In the genomic region with DNA sequence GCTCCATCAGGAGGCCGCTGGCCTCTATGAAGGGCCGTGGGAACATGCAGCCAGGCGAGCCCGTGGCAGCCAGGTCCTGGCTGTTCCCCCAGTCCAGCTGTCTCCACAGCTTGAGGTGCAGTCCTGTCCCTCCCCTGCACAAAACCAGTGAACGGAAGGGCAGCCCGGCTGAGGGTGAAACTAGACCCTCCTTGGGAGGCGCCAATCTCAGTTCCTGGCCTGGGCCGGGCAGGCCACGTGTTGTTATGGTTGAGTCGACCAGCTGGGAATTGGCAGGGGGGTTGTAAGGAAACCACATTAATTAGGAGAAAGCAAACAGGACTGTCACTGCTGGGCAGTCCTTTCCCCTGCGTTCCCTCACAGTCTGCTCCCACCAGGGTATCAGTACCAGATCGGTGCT, we compare ENCODE assay signal across 9 mouse cellular contexts. TPM values are rescaled to one million over a fixed set of nuclear protein-coding genes. Genes with fewer than 3 reads are reported as not detected.
DNase-seq lines count a peak whose midpoint lies in the region; ATAC-seq and TF ChIP-seq lines count a peak whose summit lies in the region.
"Had no signal": no experiment of that assay in that cellular context is flagged by ENCODE, and none has a peak within 500 bp of the region (broad histone marks: within the 10 kb centered on the region; RNA-seq: fewer than 3 reads in every experiment).

No protein-coding gene starts in this region.

- no peak overlapping the region for H3K9ac ChIP-seq in hindbrain, embryonic 15.5 days
- H3K9ac ChIP-seq in lung, postnatal 0 days (replicated peaks; ENCODE audit: low read depth) = no peak overlapping the region

- WGBS in kidney, adult 2 months = 18% methylated on average over 12 of the region's 12 CpGs
- WGBS in hindbrain, embryonic 15.5 days = 42% methylated on average over 12 of the region's 12 CpGs
- 10% methylated on average over 12 of the region's 12 CpGs for WGBS in lung, postnatal 0 days

- TF ChIP-seq CTCF in kidney, adult 2 months (conservative IDR thresholded peaks at IDR 0.05; ENCODE audit: insufficient read depth, insufficient read length, low read depth, low read length) = no peak
- peak; percentile 30; the same call in 1 of the 2 replicates for TF ChIP-seq CTCF in lung, postnatal 0 days (IDR thresholded peaks at IDR 0.05)

- peak; percentile 56; the same call in 1 of the 2 replicates for ATAC-seq in hindbrain, embryonic 15.5 days (ENCODE audit: low FRiP score, low read depth)
- ATAC-seq in lung, postnatal 0 days = peak; percentile 94

- TF ChIP-seq POLR2A in kidney, adult 2 months (IDR thresholded peaks at IDR 0.05; ENCODE audit: low read depth, low read length) = no peak

- no peak overlapping the region for H3K4me3 ChIP-seq in kidney, adult 2 months (ENCODE audit: insufficient read depth, low read depth, low read length)
- H3K4me3 ChIP-seq in hindbrain, embryonic 15.5 days = no peak overlapping the region
- H3K4me3 ChIP-seq in lung, postnatal 0 days (ENCODE audit: low read depth, low read length) = no peak overlapping the region

- no peak overlapping the region for H3K27ac ChIP-seq in kidney, adult 2 months (ENCODE audit: insufficient read depth, low read depth, low read length)
- no peak overlapping the region for H3K27ac ChIP-seq in hindbrain, embryonic 15.5 days (replicated peaks)
- H3K27ac ChIP-seq in lung, postnatal 0 days (ENCODE audit: low read length) = peak overlapping the region; percentile 63

- DNase-seq in kidney, adult 2 months = peak; percentile 46
- DNase-seq in kidney, adult 11 months = no peak
- peak; percentile 67 to 82 for DNase-seq in gastrocnemius, adult 8-10 months (ENCODE audit: low spot score in 2 of 2)
- peak; percentile 82 for DNase-seq in lung, postnatal 0 days (ENCODE audit: low spot score)
- no peak for DNase-seq in thymus, postnatal 4 days
- no peak for DNase-seq in cerebellum, adult 9-10 months
- no peak for DNase-seq in spleen, adult 18-20 months

- TF ChIP-seq EP300 in lung, postnatal 0 days (IDR thresholded peaks at IDR 0.05) = peak; percentile 63

- no peaks in the 10 kb centered on the region for H3K27me3 ChIP-seq in kidney, adult 2 months (replicated peaks; ENCODE audit: control insufficient read depth, insufficient read depth, low read length)
- H3K27me3 ChIP-seq in hindbrain, embryonic 15.5 days = peaks cover 6% of the 10 kb centered on the region; the same call in 1 of the 2 replicates
- H3K27me3 ChIP-seq in lung, postnatal 0 days (replicated peaks; ENCODE audit: insufficient read depth, low read length) = no peaks in the 10 kb centered on the region

- no peaks in the 10 kb centered on the region for H3K4me1 ChIP-seq in kidney, adult 2 months (ENCODE audit: control insufficient read depth, insufficient read depth, low read length)
- no peaks in the 10 kb centered on the region for H3K4me1 ChIP-seq in hindbrain, embryonic 15.5 days (replicated peaks)
- no peaks in the 10 kb centered on the region for H3K4me1 ChIP-seq in lung, postnatal 0 days (ENCODE audit: insufficient read depth, low read depth, low read length)

- H3K4me2 ChIP-seq in hindbrain, embryonic 15.5 days = no peak overlapping the region
- no peak overlapping the region; the same call in 1 of the 2 replicates for H3K4me2 ChIP-seq in lung, postnatal 0 days (replicated peaks; ENCODE audit: low read depth, low read length)

- H3K36me3 ChIP-seq in kidney, adult 2 months (ENCODE audit: control insufficient read depth, insufficient read depth, low read length) = no peaks in the 10 kb centered on the region
- H3K36me3 ChIP-seq in hindbrain, embryonic 15.5 days = no peaks in the 10 kb centered on the region
- H3K36me3 ChIP-seq in lung, postnatal 0 days (ENCODE audit: insufficient read depth, low read length) = no peaks in the 10 kb centered on the region
- H3K36me3 ChIP-seq: G1E had no signal

- no peaks in the 10 kb centered on the region for H3K9me3 ChIP-seq in hindbrain, embryonic 15.5 days
- no peaks in the 10 kb centered on the region for H3K9me3 ChIP-seq in lung, postnatal 0 days (ENCODE audit: low read length)
- H3K9me3 ChIP-seq: G1E had no signal

RNA-seq across cellular contexts. Expression of gene Mrps18a, which starts 6.3 kb away (rescaled TPM):
- polyA plus RNA-seq in kidney, adult 2 months (2012; rRNA removed) = 94.6 and 120 TPM in 2 replicates
- total RNA-seq in gastrocnemius, adult 8-10 months (2022) = 10 to 100 TPM; 78.9 to 93.4 (median 89.2) TPM
- 145 and 154 TPM in 2 replicates for polyA plus RNA-seq in hindbrain, embryonic 15.5 days (2015; fragmentation: Nextera tagmentation; extraction: Ambion mirVana)
- polyA plus RNA-seq in lung, postnatal 0 days (2015; fragmentation: Nextera tagmentation; extraction: Ambion mirVana) = 96.4 and 103 TPM in 2 replicates

RNA-seq across cellular contexts. Expression of gene Rsph9, which starts 39.5 kb away (rescaled TPM):
- 34.8 and 37.2 TPM in 2 replicates for polyA plus RNA-seq in kidney, adult 2 months (2012; rRNA removed)
- total RNA-seq in gastrocnemius, adult 8-10 months (2022) = under 1 TPM in 3 of 4 experiments, not detected in 1; 0.34 to 0.58 (median 0.40) TPM
- polyA plus RNA-seq in hindbrain, embryonic 15.5 days (2015; fragmentation: Nextera tagmentation; extraction: Ambion mirVana) = 50.0 and 50.3 TPM in 2 replicates
- polyA plus RNA-seq in lung, postnatal 0 days (2015; fragmentation: Nextera tagmentation; extraction: Ambion mirVana) = 31.7 and 32.4 TPM in 2 replicates
- total RNA-seq: G1E had no signal
- polyA plus RNA-seq: G1E had no signal

RNA-seq across cellular contexts. Expression of gene Mad2l1bp, which starts 48.9 kb away (rescaled TPM):
- 17.3 and 19.2 TPM in 2 replicates for polyA plus RNA-seq in kidney, adult 2 months (2012; rRNA removed)
- 10 to 100 TPM; 14.1 to 26.9 (median 18.9) TPM for total RNA-seq in gastrocnemius, adult 8-10 months (2022)
- 22.9 and 24.2 TPM in 2 replicates for polyA plus RNA-seq in hindbrain, embryonic 15.5 days (2015; fragmentation: Nextera tagmentation; extraction: Ambion mirVana)
- polyA plus RNA-seq in lung, postnatal 0 days (2015; fragmentation: Nextera tagmentation; extraction: Ambion mirVana) = 43.5 and 44.6 TPM in 2 replicates

RNA-seq across cellular contexts. Expression of gene Gtpbp2, which starts 56.3 kb away (rescaled TPM):
- polyA plus RNA-seq in kidney, adult 2 months (2012; rRNA removed) = 69.7 and 80.4 TPM in 2 replicates
- 10 to 100 TPM; 37.0 to 43.9 (median 40.3) TPM for total RNA-seq in gastrocnemius, adult 8-10 months (2022)
- polyA plus RNA-seq in hindbrain, embryonic 15.5 days (2015; fragmentation: Nextera tagmentation; extraction: Ambion mirVana) = 41.1 and 45.7 TPM in 2 replicates
- polyA plus RNA-seq in lung, postnatal 0 days (2015; fragmentation: Nextera tagmentation; extraction: Ambion mirVana) = 38.8 and 39.5 TPM in 2 replicates

Comparison
In these comparisons a context has a peak if more than half of its experiments do, and no peak if none do; other contexts are left out.
1. DNase-seq: peak in kidney, adult 2 months (single experiment), gastrocnemius, adult 8-10 months (2 of 2) and lung, postnatal 0 days (single experiment); none in kidney, adult 11 months (single experiment), thymus, postnatal 4 days (single experiment), cerebellum, adult 9-10 months (single experiment) and spleen, adult 18-20 months (0 of 2).